7 mouse cellular contexts compared by ENCODE assay signal in genomic region chr10:99264301-99265010, GRCm38 (mm10). TPM values are rescaled to one million over a fixed set of nuclear protein-coding genes. Genes with fewer than 3 reads are reported as not detected.
DNase-seq lines count a peak whose midpoint lies in the region; ATAC-seq and TF ChIP-seq lines count a peak whose summit lies in the region.

No protein-coding gene starts in this region.

- H3K36me3 ChIP-seq in heart, embryonic 12.5 days, result peaks cover 14% of the 10 kb centered on the region
- H3K36me3 ChIP-seq in kidney, postnatal 0 days (ENCODE audit: insufficient read depth, low read length), result 0 out of 2 replicates have a peak, but pooled peaks cover 6% of the 10 kb centered on the region
- H3K36me3 ChIP-seq in midbrain, embryonic 11.5 days (ENCODE audit: control insufficient read depth, insufficient read depth, low read length), result no peaks in the 10 kb centered on the region

- H3K27me3 ChIP-seq in heart, embryonic 12.5 days (replicated peaks), result no peaks in the 10 kb centered on the region
- no peaks in the 10 kb centered on the region for H3K27me3 ChIP-seq in kidney, postnatal 0 days (ENCODE audit: insufficient read depth, low read length)
- H3K27me3 ChIP-seq in midbrain, embryonic 11.5 days (ENCODE audit: control insufficient read depth, insufficient read depth, low read length), result peaks cover 11% of the 10 kb centered on the region

- DNase-seq in spleen, adult 18-20 months, result peak; percentile 18 to 43
- DNase-seq in spleen, adult 12 weeks (ENCODE audit: low spot score), result no peak
- peak; percentile 40 for DNase-seq in brain, adult 2 months (ENCODE audit: low read depth, low spot score)
- peak; percentile 80 for DNase-seq in kidney, postnatal 0 days (ENCODE audit: low spot score)
- peak; percentile 95 for DNase-seq in midbrain, embryonic 11.5 days (ENCODE audit: low spot score, missing footprints)
- peak; percentile 52 for DNase-seq in thymus, postnatal 25 days

- no peaks in the 10 kb centered on the region for H3K9me3 ChIP-seq in heart, embryonic 12.5 days (replicated peaks)
- no peaks in the 10 kb centered on the region for H3K9me3 ChIP-seq in kidney, postnatal 0 days (replicated peaks; ENCODE audit: low read length)
- no peaks in the 10 kb centered on the region for H3K9me3 ChIP-seq in midbrain, embryonic 11.5 days (ENCODE audit: control insufficient read depth, low read length)

- H3K4me2 ChIP-seq in heart, embryonic 12.5 days, result peak overlapping the region; percentile 85
- peak overlapping the region; percentile 57 for H3K4me2 ChIP-seq in kidney, postnatal 0 days (ENCODE audit: low read length)
- H3K4me2 ChIP-seq in midbrain, embryonic 11.5 days, result peak overlapping the region; percentile 62

- no peak for TF ChIP-seq CTCF in kidney, postnatal 0 days (IDR thresholded peaks at IDR 0.05; ENCODE audit: low read depth)

- WGBS in heart, embryonic 12.5 days, result under 1% methylated on average over 26 of the region's 26 CpGs
- 1% methylated on average over 26 of the region's 26 CpGs for WGBS in kidney, postnatal 0 days
- WGBS in midbrain, embryonic 11.5 days, result under 1% methylated on average over 26 of the region's 26 CpGs

- peak overlapping the region; percentile 92 for H3K4me3 ChIP-seq in heart, embryonic 12.5 days
- peak overlapping the region; percentile 94 for H3K4me3 ChIP-seq in kidney, postnatal 0 days (replicated peaks; ENCODE audit: low read depth, low read length)
- peak overlapping the region; percentile 51 for H3K4me3 ChIP-seq in midbrain, embryonic 11.5 days (ENCODE audit: low read depth, low read length)

- peaks cover 28% of the 10 kb centered on the region for H3K4me1 ChIP-seq in heart, embryonic 12.5 days (replicated peaks)
- peaks cover 14% of the 10 kb centered on the region; the same call in 1 of the 2 replicates for H3K4me1 ChIP-seq in kidney, postnatal 0 days (replicated peaks; ENCODE audit: insufficient read depth, low read length)
- peaks cover 47% of the 10 kb centered on the region for H3K4me1 ChIP-seq in midbrain, embryonic 11.5 days (ENCODE audit: control insufficient read depth, insufficient read depth, low read length)

- no peak for ATAC-seq in heart, embryonic 12.5 days (ENCODE audit: insufficient number of reproducible peaks, low FRiP score)
- no peak for ATAC-seq in kidney, postnatal 0 days (replicated peaks; ENCODE audit: low FRiP score, low read depth)
- no peak for ATAC-seq in midbrain, embryonic 11.5 days (ENCODE audit: low FRiP score)

- H3K27ac ChIP-seq in heart, embryonic 12.5 days (ENCODE audit: poor library complexity, severe bottlenecking), result peak overlapping the region; percentile 97
- peak overlapping the region; percentile 90 for H3K27ac ChIP-seq in kidney, postnatal 0 days
- H3K27ac ChIP-seq in midbrain, embryonic 11.5 days (ENCODE audit: low read depth, low read length), result peak overlapping the region; percentile 87

- H3K9ac ChIP-seq in heart, embryonic 12.5 days, result peak overlapping the region; percentile 93
- H3K9ac ChIP-seq in kidney, postnatal 0 days (ENCODE audit: low read depth, low read length), result peak overlapping the region; percentile 96
- peak overlapping the region; percentile 76 for H3K9ac ChIP-seq in midbrain, embryonic 11.5 days (ENCODE audit: low read length)

RNA-seq across cellular contexts. Expression of gene Dusp6, which starts 1.4 kb away (rescaled TPM):
- 52.6 and 57.1 TPM in 2 replicates for polyA plus RNA-seq in heart, embryonic 12.5 days (2016; fragmentation: Nextera tagmentation; extraction: Ambion mirVana)
- 70.2 and 73.4 TPM in 2 replicates for polyA plus RNA-seq in kidney, postnatal 0 days (2015; fragmentation: Nextera tagmentation; extraction: Ambion mirVana)
- polyA plus RNA-seq in midbrain, embryonic 11.5 days (2014; fragmentation: Nextera tagmentation; extraction: Ambion mirVana), result 36.8 and 41.9 TPM in 2 replicates
